Mouse (Mus musculus): ENCODE measurements around the gene Gorasp1. TPM values are rescaled to one million over a fixed set of nuclear protein-coding genes. Genes with fewer than 3 reads are reported as not detected.

Gorasp1 gene
- total RNA-seq, 4 experiments from 2014 or later, result 35.0 to 41.4 (median 37.9) TPM

Other genes starting within 250 kb of the Gorasp1 start
- 1 to 10 TPM in 1 of 4 experiments, under 1 TPM in 3; 0.65 to 1.0 (median 0.74) TPM for gene Scn10a, start 218.2 kb downstream of the Gorasp1 start, total RNA-seq (2022)
- under 1 TPM in 1 of 4 experiments, not detected in 3; 0.09 TPM for gene Scn11a, start 112.1 kb downstream of the Gorasp1 start, total RNA-seq (2022)
- gene Wdr48, start 42.7 kb downstream of the Gorasp1 start, total RNA-seq (2022), result 10 to 100 TPM; 22.3 to 25.9 (median 23.6) TPM
- gene Ttc21a, start within 50 bp of the Gorasp1 start, total RNA-seq (2022), result under 1 TPM in 1 of 4 experiments, not detected in 3; 0.09 TPM
- gene Csrnp1, start 47.1 kb upstream of the Gorasp1 start, total RNA-seq (2022), result 10 to 100 TPM; 10.9 to 32.1 (median 16.1) TPM
- 100 to 1,000 TPM; 130 to 157 (median 141) TPM for gene Xirp1, start 86.0 kb upstream of the Gorasp1 start, total RNA-seq (2022)
- 1 to 10 TPM in 2 of 4 experiments, under 1 TPM in 2; 0.89 to 1.3 (median 1.1) TPM for gene Cx3cr1, start 132.3 kb upstream of the Gorasp1 start, total RNA-seq (2022)
- not detected for gene Ccr8, start 154.5 kb upstream of the Gorasp1 start, total RNA-seq (2022)
- gene Slc25a38, start 172.8 kb upstream of the Gorasp1 start, total RNA-seq (2022), result 10 to 100 TPM; 20.0 to 23.2 (median 21.8) TPM
- 100 to 1,000 TPM; 429 to 518 (median 467) TPM for gene Rpsa, start 190.1 kb upstream of the Gorasp1 start, total RNA-seq (2022)
- under 1 TPM in 3 of 4 experiments, not detected in 1; 0.16 to 0.53 (median 0.33) TPM for gene Mobp, start 212.1 kb upstream of the Gorasp1 start, total RNA-seq (2022)

All from heart, adult 8-10 months (tissue).